Mouse (Mus musculus): ENCODE measurements around the gene Nrarp. TPM values are rescaled to one million over a fixed set of nuclear protein-coding genes. Genes with fewer than 3 reads are reported as not detected.
A peak's percentile ranks its signal among the peaks of the same experiment; 100 is the strongest.

Gene Nrarp
- polyA plus RNA-seq (2016; fragmentation: Nextera tagmentation; extraction: Ambion mirVana): 37.4 and 40.7 TPM in 2 replicates

DNA sequence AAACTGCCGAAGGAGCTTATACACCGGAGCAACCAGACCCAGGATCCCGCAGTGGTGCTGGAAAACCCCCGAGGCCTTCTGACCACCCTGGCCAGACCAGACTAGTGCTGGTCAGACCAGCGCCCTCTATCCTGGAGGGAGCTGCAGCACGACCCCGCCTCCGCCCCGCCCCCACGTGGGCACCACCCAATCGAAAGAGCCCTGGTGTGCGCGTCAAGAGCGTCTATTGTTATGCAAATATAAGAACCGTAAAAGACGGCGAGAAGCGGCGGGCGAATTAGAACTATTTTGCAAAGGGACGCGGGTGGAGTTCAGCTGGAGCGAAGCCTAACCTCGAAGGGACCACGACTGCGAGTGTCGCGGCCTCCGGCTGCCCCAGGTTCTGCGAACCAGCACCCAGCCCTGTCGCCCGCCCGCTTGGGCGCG, at the start of gene Nrarp:
Gene Nrarp (plus strand): TSS at position 281 of the 426 bp plus-strand sequence.
- Histone ChIP-seq H3K27me3 (ENCODE audit: poor library complexity, severe bottlenecking) (peaks cover 86% of the 10 kb centered on the region), H3K9me3 (no peaks in the 10 kb centered on the region), H3K4me1 (peaks cover 98% of the 10 kb centered on the region), H3K27ac (peak within 1 kb of the TSS; percentile 94), H3K4me3 (peak within 1 kb of the TSS; percentile 84), H3K36me3 (replicated peaks) (peaks cover 19% of the 10 kb centered on the region)
- DNase-seq (ENCODE audit: extremely low spot score, low spot score): peak; percentile 98
- WGBS: under 1% methylated on average over 35 of the region's 35 CpGs

DNA sequence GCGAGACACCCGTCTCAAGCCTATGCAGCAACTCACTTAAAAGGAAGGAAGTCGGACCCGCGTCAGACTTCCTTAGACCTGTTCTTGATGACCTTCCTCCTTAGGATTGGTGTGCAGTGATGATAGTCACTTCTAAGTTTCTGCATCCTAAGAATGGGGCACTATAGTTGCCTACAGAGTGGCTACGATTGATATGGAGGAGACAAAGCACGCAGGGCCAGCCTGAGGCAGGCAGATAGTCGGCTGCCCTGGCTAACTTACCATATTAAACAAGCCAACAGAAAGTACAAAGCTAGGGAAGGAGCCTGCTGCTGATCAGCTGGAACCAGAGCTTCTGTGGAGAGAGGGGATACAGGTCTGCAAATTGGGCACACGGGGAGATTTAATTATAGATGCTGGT, 49.0 kb upstream of the Nrarp start:
- no peak for DNase-seq (ENCODE audit: extremely low spot score, low spot score)
- no peaks in the 10 kb centered on the region for H3K36me3 ChIP-seq (replicated peaks)
- no peaks in the 10 kb centered on the region for H3K27me3 ChIP-seq (ENCODE audit: poor library complexity, severe bottlenecking)
- H3K4me1 ChIP-seq: peaks cover 45% of the 10 kb centered on the region
- H3K27ac ChIP-seq: peak overlapping the region; percentile 49
- no peak overlapping the region for H3K4me3 ChIP-seq
- H3K9me3 ChIP-seq: no peaks in the 10 kb centered on the region
- 75% methylated on average over 9 of the region's 9 CpGs for WGBS

DNA sequence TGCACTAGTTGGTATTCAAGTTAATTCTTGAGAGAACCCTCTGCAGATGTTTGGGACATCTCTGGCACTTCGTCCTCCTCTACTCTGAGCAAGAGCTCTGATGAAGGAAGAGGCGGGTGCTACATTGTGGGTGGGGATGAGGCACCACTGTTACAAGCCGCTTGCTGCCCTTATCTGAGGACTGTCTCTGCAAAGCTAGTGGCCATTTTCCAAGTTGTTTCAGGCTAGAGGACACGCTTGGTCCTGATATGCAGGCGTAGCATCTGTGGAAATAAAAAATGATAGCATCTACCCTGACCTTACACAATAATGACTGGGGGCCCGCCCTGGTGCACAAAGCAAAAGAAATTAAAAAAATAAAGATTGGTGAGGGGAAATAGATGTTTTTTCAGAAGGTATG, 42.7 kb upstream of the Nrarp start:
- H3K36me3 ChIP-seq (replicated peaks): no peaks in the 10 kb centered on the region; the same call in 1 of the 2 replicates
- H3K27ac ChIP-seq: no peak overlapping the region
- WGBS: 84% methylated on average over 6 of the region's 6 CpGs
- no peak for DNase-seq (ENCODE audit: extremely low spot score, low spot score)
- H3K27me3 ChIP-seq (ENCODE audit: poor library complexity, severe bottlenecking): no peaks in the 10 kb centered on the region
- H3K9me3 ChIP-seq: peaks cover 4% of the 10 kb centered on the region; the same call in 1 of the 2 replicates
- H3K4me1 ChIP-seq: 0 out of 2 replicates have a peak, but pooled peaks cover 3% of the 10 kb centered on the region
- H3K4me3 ChIP-seq: no peak overlapping the region

DNA sequence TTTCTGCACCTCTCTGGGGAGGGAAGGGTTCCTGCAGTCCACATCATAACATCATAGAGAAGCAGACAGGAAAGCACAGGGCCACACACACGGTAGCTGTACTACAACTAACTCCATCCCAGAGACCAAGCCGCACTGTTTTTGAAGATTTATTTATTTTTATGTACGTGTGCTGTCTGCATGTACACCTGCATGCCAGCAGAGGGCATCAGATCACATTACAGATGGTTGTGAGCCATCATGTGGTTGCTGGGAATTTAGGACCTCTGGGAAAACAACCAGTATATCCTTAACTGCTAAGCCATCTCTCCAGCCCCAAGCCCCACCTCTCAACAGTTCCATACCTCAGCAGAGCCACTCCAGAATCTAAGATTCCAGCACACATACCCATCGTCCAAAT, 39.4 kb upstream of the Nrarp start:
- no peaks in the 10 kb centered on the region; the same call in 1 of the 2 replicates for H3K36me3 ChIP-seq (replicated peaks)
- DNase-seq (ENCODE audit: extremely low spot score, low spot score): no peak
- WGBS: 69% methylated on average over 4 of the region's 4 CpGs
- H3K27ac ChIP-seq: no peak overlapping the region
- 0 out of 2 replicates have a peak, but pooled peaks cover 10% of the 10 kb centered on the region for H3K4me1 ChIP-seq
- no peaks in the 10 kb centered on the region for H3K27me3 ChIP-seq (ENCODE audit: poor library complexity, severe bottlenecking)
- H3K9me3 ChIP-seq: peaks cover 4% of the 10 kb centered on the region; the same call in 1 of the 2 replicates
- H3K4me3 ChIP-seq: no peak overlapping the region

DNA sequence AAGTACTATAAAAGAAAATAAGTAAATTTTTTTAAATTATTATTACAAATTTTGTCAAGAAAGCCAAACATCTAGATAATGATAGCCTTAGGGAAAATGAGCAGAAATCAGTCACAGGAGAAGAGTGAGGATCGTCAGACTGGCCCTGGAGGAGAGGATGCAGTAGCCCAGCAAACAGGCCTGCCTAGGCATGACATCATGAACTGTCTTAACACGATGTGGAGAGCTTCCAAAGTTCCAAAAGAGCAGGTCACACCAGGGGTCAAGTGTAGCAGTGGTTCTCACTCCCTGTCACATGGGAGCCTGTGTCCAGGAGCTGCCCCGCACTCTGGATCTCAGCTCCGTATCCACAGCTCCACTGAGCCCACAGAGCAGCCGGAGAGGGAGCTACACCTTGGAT, 38.6 kb upstream of the Nrarp start:
- Histone ChIP-seq H3K9me3 (peaks cover 4% of the 10 kb centered on the region; the same call in 1 of the 2 replicates), H3K36me3 (replicated peaks) (no peaks in the 10 kb centered on the region; the same call in 1 of the 2 replicates), H3K4me3 (no peak overlapping the region), H3K27me3 (ENCODE audit: poor library complexity, severe bottlenecking) (no peaks in the 10 kb centered on the region), H3K27ac (no peak overlapping the region), H3K4me1 (0 out of 2 replicates have a peak, but pooled peaks cover 10% of the 10 kb centered on the region)
- WGBS: 86% methylated on average over 5 of the region's 5 CpGs
- DNase-seq (ENCODE audit: extremely low spot score, low spot score): no peak

DNA sequence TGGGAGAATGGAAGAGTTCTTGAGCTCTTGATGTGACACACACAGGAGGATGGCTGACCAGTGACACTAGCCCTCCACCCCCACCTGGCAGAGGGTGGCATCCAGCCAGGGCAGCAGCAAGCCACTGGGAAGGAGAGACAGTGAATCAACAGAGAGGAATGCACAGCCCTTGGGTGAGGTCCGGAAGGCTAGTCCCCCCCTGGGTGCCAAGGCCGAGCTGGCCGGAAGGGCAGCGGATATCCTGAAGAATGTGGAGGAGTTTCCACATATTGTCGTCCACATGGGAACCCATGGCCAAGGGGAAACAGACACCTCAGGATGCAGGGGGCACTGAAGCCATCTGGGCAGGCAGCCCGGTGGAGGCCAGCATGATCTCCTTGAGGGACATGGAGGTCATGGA, 35.2 kb upstream of the Nrarp start:
- Histone ChIP-seq H3K9me3 (peaks cover 4% of the 10 kb centered on the region; the same call in 1 of the 2 replicates), H3K27ac (peak overlapping the region; percentile 12; the same call in 1 of the 2 replicates), H3K36me3 (replicated peaks) (no peaks in the 10 kb centered on the region; the same call in 1 of the 2 replicates), H3K4me1 (0 out of 2 replicates have a peak, but pooled peaks cover 10% of the 10 kb centered on the region), H3K4me3 (no peak overlapping the region), H3K27me3 (ENCODE audit: poor library complexity, severe bottlenecking) (no peaks in the 10 kb centered on the region)
- no peak for DNase-seq (ENCODE audit: extremely low spot score, low spot score)
- WGBS: 83% methylated on average over 6 of the region's 6 CpGs

DNA sequence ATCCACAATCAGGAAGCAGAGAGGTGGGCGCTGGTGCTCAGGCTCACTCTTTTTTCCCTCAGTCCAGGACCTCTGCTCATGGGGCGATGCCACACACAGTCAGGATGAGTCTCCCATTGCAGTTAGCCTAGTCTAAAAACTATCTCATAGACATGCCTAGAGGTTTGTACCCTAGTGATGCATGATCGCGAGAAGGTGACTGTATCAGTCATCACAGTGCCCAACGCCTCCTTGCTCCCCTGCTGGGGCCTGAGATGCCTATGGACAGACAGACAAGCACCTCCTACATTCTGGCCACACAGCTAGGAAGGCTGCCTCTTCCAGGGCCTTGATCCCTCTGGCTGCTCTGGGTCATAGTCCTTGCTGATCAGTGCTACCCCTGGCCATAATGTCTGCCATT, 33.2 kb upstream of the Nrarp start:
- DNase-seq (ENCODE audit: extremely low spot score, low spot score): no peak
- H3K27me3 ChIP-seq (ENCODE audit: poor library complexity, severe bottlenecking): no peaks in the 10 kb centered on the region
- no peak overlapping the region for H3K4me3 ChIP-seq
- H3K9me3 ChIP-seq: no peaks in the 10 kb centered on the region
- H3K27ac ChIP-seq: no peak overlapping the region
- 89% methylated on average over 5 of the region's 5 CpGs for WGBS
- H3K4me1 ChIP-seq: 0 out of 2 replicates have a peak, but pooled peaks cover 6% of the 10 kb centered on the region
- H3K36me3 ChIP-seq (replicated peaks): no peaks in the 10 kb centered on the region

DNA sequence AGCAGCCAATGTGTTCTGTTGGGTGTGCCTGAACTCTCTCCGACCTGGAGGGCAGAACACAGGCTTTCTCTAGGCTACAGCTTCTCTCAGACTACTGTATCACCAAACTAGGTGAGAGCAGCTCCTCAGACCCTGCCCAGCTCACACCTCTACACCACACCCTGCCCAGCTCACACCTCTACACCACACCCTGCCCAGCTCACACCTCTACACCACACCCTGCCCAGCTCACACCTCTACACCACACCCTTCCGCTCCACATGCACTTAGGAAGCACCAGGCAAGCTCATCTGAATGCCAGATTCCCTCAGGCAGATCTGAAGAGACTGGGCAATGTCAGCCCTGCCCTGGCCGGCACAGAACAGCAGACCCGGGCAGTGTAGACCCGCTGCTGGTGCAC, 32.7 kb upstream of the Nrarp start:
- H3K36me3 ChIP-seq (replicated peaks): no peaks in the 10 kb centered on the region
- H3K9me3 ChIP-seq: no peaks in the 10 kb centered on the region
- no peak overlapping the region for H3K4me3 ChIP-seq
- peak overlapping the region; percentile 15; the same call in 1 of the 2 replicates for H3K27ac ChIP-seq
- 88% methylated on average over 5 of the region's 5 CpGs for WGBS
- H3K27me3 ChIP-seq (ENCODE audit: poor library complexity, severe bottlenecking): no peaks in the 10 kb centered on the region
- DNase-seq (ENCODE audit: extremely low spot score, low spot score): no peak
- H3K4me1 ChIP-seq: 0 out of 2 replicates have a peak, but pooled peaks cover 6% of the 10 kb centered on the region

DNA sequence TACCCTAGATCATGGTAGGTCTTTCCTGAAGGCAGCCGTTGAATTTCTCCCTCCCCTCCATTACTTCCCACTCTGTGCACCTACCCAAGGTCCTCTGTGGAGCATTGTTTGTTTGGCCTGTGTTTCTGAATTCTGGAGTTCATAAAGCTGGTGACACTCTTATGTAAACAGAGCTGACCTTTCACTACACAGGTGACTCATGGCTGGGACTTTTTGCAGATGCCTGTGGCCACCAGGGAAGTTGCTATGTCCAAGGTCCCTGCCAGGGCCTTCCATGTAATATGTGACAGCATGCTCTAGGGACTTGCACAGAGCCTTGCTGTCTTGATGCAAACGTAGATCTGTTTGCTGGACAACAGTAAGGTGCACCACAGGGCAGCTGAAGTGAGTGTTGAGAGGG, 30.9 kb upstream of the Nrarp start:
- Histone ChIP-seq H3K9me3 (no peaks in the 10 kb centered on the region), H3K27ac (0 out of 2 replicates have a peak overlapping the region, but pooled peaks have one; percentile 21)
- WGBS: 83% methylated on average over 2 of the region's 2 CpGs

DNA sequence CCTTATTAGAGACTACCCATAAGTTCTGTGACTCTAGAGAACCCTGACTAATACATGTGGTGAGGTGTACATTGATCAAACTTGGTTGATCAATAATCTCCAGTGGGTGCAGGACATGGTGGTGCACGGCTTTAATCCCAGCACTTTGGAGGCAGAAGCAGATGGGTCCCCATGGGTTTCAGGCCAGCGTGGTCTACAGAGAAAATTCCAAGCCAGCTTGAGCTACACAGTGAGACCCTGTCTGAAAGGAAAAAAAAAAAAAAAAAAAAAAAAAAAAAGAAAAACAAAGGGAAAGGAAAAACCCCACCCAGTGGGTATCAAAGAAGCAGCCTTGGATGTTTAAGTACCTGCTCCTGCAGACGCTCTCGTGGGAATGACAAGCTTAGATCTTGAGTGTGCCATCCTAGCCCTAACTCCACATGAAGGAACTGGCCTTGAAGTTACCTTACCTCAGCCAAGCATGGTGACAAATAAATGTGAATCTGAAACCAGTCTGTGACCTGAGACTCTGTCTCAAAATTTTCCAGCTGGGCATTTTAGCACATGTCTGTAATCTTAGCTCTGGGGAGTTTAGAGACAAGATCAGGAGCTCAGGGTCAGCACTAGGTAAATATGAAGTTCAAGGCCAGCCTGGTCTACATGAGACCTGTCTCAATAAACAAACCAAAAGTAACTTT, 29.1 kb upstream of the Nrarp start:
- Histone ChIP-seq H3K27me3 (ENCODE audit: poor library complexity, severe bottlenecking) (no peaks in the 10 kb centered on the region), H3K4me1 (no peaks in the 10 kb centered on the region), H3K4me3 (no peak overlapping the region), H3K36me3 (replicated peaks) (no peaks in the 10 kb centered on the region), H3K9me3 (no peaks in the 10 kb centered on the region), H3K27ac (no peak overlapping the region)
- 77% methylated on average over 4 of the region's 4 CpGs for WGBS
- DNase-seq (ENCODE audit: extremely low spot score, low spot score): no peak

More for the DNA sequence above, 30.9 kb upstream of the Nrarp start:
- H3K4me3 ChIP-seq: no peak overlapping the region
- no peaks in the 10 kb centered on the region for H3K4me1 ChIP-seq
- no peaks in the 10 kb centered on the region for H3K36me3 ChIP-seq (replicated peaks)
- H3K27me3 ChIP-seq (ENCODE audit: poor library complexity, severe bottlenecking): no peaks in the 10 kb centered on the region
- DNase-seq (ENCODE audit: extremely low spot score, low spot score): no peak

DNA sequence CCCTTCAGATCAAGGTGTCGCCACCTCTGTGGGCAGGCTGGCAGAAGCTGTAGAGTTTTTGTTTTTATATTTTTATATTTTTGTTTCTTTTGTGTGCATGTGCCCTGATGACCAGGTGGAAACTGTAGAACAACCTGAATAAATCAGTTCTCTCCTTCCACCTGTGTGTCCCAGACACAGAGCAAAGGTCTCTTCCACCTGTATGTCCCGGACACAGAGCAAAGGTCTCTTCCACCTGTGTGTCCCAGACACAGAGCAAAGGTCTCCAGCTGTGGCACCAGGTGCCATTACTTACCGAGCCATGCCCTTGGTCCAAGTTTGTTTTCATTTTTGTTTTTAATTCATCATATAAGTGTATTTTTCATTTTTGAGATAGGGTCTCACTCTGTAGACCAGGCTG, 24.4 kb upstream of the Nrarp start:
- no peak for DNase-seq (ENCODE audit: extremely low spot score, low spot score)
- Histone ChIP-seq H3K4me3 (no peak overlapping the region), H3K27me3 (ENCODE audit: poor library complexity, severe bottlenecking) (no peaks in the 10 kb centered on the region), H3K4me1 (no peaks in the 10 kb centered on the region), H3K27ac (no peak overlapping the region), H3K36me3 (replicated peaks) (no peaks in the 10 kb centered on the region), H3K9me3 (no peaks in the 10 kb centered on the region)
- 84% methylated on average over 3 of the region's 3 CpGs for WGBS

DNA sequence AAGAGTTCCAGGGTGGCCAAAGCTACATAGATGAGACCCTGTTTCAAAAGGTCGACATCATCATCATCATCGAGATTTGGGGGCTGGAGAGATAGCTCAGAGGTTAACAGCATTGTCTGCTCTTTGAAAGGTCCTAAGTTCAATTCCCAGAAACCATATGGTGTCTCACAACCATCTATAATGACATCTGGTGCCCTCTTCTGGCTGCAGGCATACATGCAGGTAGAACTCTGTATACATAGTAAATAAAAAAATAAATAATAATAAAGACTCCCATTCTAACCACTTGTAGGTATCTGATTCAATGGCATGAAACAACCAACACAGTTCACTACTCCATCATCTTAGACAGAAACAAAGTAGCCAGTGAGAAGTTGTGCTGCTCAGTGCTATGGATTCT, 23.6 kb upstream of the Nrarp start:
- no peak overlapping the region for H3K4me3 ChIP-seq
- DNase-seq (ENCODE audit: extremely low spot score, low spot score): no peak
- H3K36me3 ChIP-seq (replicated peaks): no peaks in the 10 kb centered on the region
- H3K4me1 ChIP-seq: no peaks in the 10 kb centered on the region
- 44% methylated on average over 2 of the region's 2 CpGs for WGBS
- H3K27ac ChIP-seq: no peak overlapping the region
- no peaks in the 10 kb centered on the region for H3K9me3 ChIP-seq
- no peaks in the 10 kb centered on the region for H3K27me3 ChIP-seq (ENCODE audit: poor library complexity, severe bottlenecking)

DNA sequence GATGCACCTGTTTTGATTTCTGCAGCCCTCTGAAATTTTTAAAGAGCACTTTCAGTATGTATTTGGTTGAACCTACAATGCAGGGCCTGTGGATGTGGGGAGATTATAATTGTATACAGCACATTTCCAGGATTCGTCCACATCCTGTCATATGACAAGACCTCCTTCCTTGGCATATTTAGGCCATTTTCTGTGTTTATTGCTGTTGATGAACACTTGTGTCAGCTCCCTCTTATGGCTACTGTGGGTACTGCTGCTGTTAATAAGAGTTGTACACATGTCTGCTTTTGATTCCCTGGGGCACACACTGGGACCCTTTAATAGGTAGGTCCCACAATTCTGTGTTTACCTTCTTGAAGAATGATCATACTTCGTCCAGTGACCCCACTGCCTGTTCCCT, 22.9 kb upstream of the Nrarp start:
- H3K27me3 ChIP-seq (ENCODE audit: poor library complexity, severe bottlenecking): peaks cover under 1% of the 10 kb centered on the region; the same call in 1 of the 2 replicates
- H3K4me1 ChIP-seq: peaks cover under 1% of the 10 kb centered on the region; the same call in 1 of the 2 replicates
- DNase-seq (ENCODE audit: extremely low spot score, low spot score): no peak
- H3K36me3 ChIP-seq (replicated peaks): no peaks in the 10 kb centered on the region
- WGBS: 44% methylated on average over 2 of the region's 2 CpGs
- no peaks in the 10 kb centered on the region for H3K9me3 ChIP-seq
- H3K4me3 ChIP-seq: no peak overlapping the region
- H3K27ac ChIP-seq: no peak overlapping the region; the same call in 1 of the 2 replicates

All from forebrain, embryonic 10.5 days (tissue).